Mouse (Mus musculus) testis, adult 2 months (tissue): ENCODE measurements around the gene Prdm5.

Experiments
- CTCF ChIP-seq: fragments of 200-500 bp; IDR thresholded peaks from 2 replicates; pipeline ENCODE4 v1.5.1; 2012; ENCODE audit warnings: low read depth, mild to moderate bottlenecking, inconsistent platforms, low read length, moderate library complexity; ENCODE audit not compliant: control insufficient read depth, insufficient read depth, insufficient replicate concordance
- POLR2A ChIP-seq: fragments of 200-500 bp; IDR thresholded peaks from 2 replicates; pipeline ENCODE4 v1.6.1; 2012; ENCODE audit warnings: low read depth, mild to moderate bottlenecking, inconsistent platforms, low read length, moderate library complexity; ENCODE audit not compliant: control insufficient read depth

- TF ChIP-seq POLR2A (no peak), CTCF (no peak)
Measured at GRCm38 (mm10) chr6:65906657-65907182, 127.9 kb downstream of the Prdm5 start.
